In genomic region chr14:72982981-72983436, GRCm38 (mm10) we compare ENCODE assay signal across 8 mouse cellular contexts.
DNase-seq lines count a peak whose midpoint lies in the region; ATAC-seq and TF ChIP-seq lines count a peak whose summit lies in the region.

No protein-coding gene starts in this region.

- no peaks in the 10 kb centered on the region for H3K9me3 ChIP-seq in heart, embryonic 11.5 days (replicated peaks; ENCODE audit: control insufficient read depth, low read length)
- no peaks in the 10 kb centered on the region for H3K9me3 ChIP-seq in liver, postnatal 0 days (ENCODE audit: low read length)

- peaks cover 4% of the 10 kb centered on the region; the same call in 1 of the 2 replicates for H3K4me1 ChIP-seq in lung, adult 2 months (ENCODE audit: control insufficient read depth, insufficient read depth, low read length)
- H3K4me1 ChIP-seq in brown adipose tissue, adult 24 weeks (ENCODE audit: control insufficient read depth, insufficient read depth, insufficient read length, low read length), result no peaks in the 10 kb centered on the region
- no peaks in the 10 kb centered on the region for H3K4me1 ChIP-seq in heart, embryonic 11.5 days (ENCODE audit: control insufficient read depth, insufficient read depth, low read length)
- no peaks in the 10 kb centered on the region for H3K4me1 ChIP-seq in liver, postnatal 0 days (ENCODE audit: insufficient read depth)

- TF ChIP-seq CTCF in lung, adult 2 months (IDR thresholded peaks at IDR 0.05; ENCODE audit: insufficient read depth, low read length), result no peak
- TF ChIP-seq CTCF in liver, postnatal 0 days (IDR thresholded peaks at IDR 0.05; ENCODE audit: low read depth), result no peak

- no peak for TF ChIP-seq EP300 in liver, postnatal 0 days (IDR thresholded peaks at IDR 0.05; ENCODE audit: low read depth)

- no peaks in the 10 kb centered on the region for H3K27me3 ChIP-seq in heart, embryonic 11.5 days (ENCODE audit: control insufficient read depth, insufficient read depth, low read length)
- H3K27me3 ChIP-seq in liver, postnatal 0 days (ENCODE audit: insufficient read depth, low read length), result no peaks in the 10 kb centered on the region

- no peak for ATAC-seq in heart, embryonic 11.5 days (replicated peaks; ENCODE audit: insufficient number of reproducible peaks, low FRiP score, low TSS enrichment)
- ATAC-seq in liver, postnatal 0 days, result no peak
- ATAC-seq in megakaryocyte-erythroid progenitor cell, adult 5-6 weeks (replicated peaks; ENCODE audit: low FRiP score, low TSS enrichment, poor library complexity, severe bottlenecking), result no peak

- peak overlapping the region; percentile 47 for H3K4me2 ChIP-seq in heart, embryonic 11.5 days
- H3K4me2 ChIP-seq in liver, postnatal 0 days (ENCODE audit: low read depth, low read length), result peak overlapping the region; percentile 30; the same call in 1 of the 2 replicates

- no peaks in the 10 kb centered on the region for H3K36me3 ChIP-seq in heart, embryonic 11.5 days (ENCODE audit: control insufficient read depth, insufficient read depth, low read length)
- H3K36me3 ChIP-seq in liver, postnatal 0 days (replicated peaks; ENCODE audit: insufficient read depth, low read length), result no peaks in the 10 kb centered on the region

- no peak overlapping the region for H3K9ac ChIP-seq in heart, embryonic 11.5 days (ENCODE audit: low read depth, low read length)
- no peak overlapping the region for H3K9ac ChIP-seq in liver, postnatal 0 days (replicated peaks)

- H3K27ac ChIP-seq in brown adipose tissue, adult 24 weeks (replicated peaks; ENCODE audit: low read depth, low read length), result no peak overlapping the region
- no peak overlapping the region for H3K27ac ChIP-seq in heart, embryonic 11.5 days (ENCODE audit: low read depth, low read length)
- H3K27ac ChIP-seq in liver, postnatal 0 days (ENCODE audit: low read depth), result no peak overlapping the region

- no peak for TF ChIP-seq POLR2A in lung, adult 2 months (IDR thresholded peaks at IDR 0.05; ENCODE audit: borderline replicate concordance, extremely low read depth, low read depth, low read length)

- peak overlapping the region; percentile 15 for H3K4me3 ChIP-seq in lung, adult 2 months (replicated peaks; ENCODE audit: extremely low read depth, low read depth, low read length)
- peak overlapping the region; percentile 19; the same call in 1 of the 2 replicates for H3K4me3 ChIP-seq in brown adipose tissue, adult 24 weeks (ENCODE audit: insufficient read depth, low read depth, low read length)
- no peak overlapping the region for H3K4me3 ChIP-seq in heart, embryonic 11.5 days (ENCODE audit: low read depth, low read length)
- no peak overlapping the region for H3K4me3 ChIP-seq in liver, postnatal 0 days (ENCODE audit: low read depth, low read length)

- 38% methylated on average over 12 of the region's 12 CpGs for WGBS in lung, adult 2 months
- 68% methylated on average over 12 of the region's 12 CpGs for WGBS in heart, embryonic 11.5 days (ENCODE audit: insufficient replicate concordance)
- WGBS in liver, postnatal 0 days (ENCODE audit: insufficient replicate concordance), result 66% methylated on average over 12 of the region's 12 CpGs

- peak; percentile 5 for DNase-seq in lung, adult 2 months
- DNase-seq in lung, postnatal 14 days, result no peak
- no peak for DNase-seq in liver, postnatal 0 days
- DNase-seq in T-cell, adult 2 months (ENCODE audit: low spot score), result no peak
- no peak for DNase-seq in testis, postnatal 14 days (ENCODE audit: low spot score)

Comparison
In these comparisons a context has a peak if more than half of its experiments do, and no peak if none do; other contexts are left out.
1. H3K4me3 ChIP-seq: peak in lung, adult 2 months (single experiment) and brown adipose tissue, adult 24 weeks (single experiment); none in heart, embryonic 11.5 days (single experiment) and liver, postnatal 0 days (single experiment).